Mouse (Mus musculus): Measurements from ENCODE around the gene Arglu1. TPM values are rescaled to one million over a fixed set of nuclear protein-coding genes. Genes with fewer than 3 reads are reported as not detected.

The Arglu1 gene
- total RNA-seq, 1 experiment from 2014 or later = 215 TPM

DNA sequence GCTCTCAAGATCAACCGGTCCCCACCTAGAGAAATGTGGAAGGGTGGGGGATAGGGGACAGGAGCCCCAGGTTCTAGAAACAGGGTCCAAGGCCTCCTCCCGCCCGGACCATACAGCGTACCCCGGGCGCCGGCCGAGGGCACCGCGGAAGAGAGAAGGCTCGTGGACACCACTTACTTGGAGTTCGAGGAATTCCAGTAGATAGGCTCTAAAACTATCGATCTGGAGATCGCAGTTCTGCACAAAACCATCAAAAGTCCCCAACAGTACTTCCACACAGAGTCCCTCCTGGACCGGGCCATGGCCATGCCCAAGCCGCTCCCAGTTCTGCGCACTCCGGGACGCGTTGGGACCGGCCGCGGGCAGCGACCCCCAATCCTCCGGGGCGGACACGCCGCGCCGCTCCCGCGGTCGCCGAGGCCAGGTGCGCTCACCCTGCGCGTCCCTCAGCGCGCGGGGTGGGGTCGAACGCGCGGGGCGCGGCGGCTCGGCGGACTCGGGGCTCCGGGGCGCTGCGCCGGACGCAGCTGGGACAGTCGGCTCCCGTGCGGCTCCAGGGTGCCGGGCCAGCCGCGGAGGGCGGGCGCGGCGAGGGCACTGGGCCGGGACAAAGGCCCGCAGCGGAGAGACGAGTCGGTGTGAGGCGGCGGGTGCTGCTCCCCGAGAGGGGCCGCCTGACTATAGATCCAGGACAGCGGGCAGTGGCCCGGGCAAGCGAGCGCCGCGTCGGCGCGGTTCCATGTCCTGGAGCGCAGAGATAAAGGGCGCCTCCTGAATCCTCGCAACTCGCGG is 29.8 kb downstream of the Arglu1 start:
- no peak for ATAC-seq (replicated peaks in 1 of 2; ENCODE audit: insufficient read depth in 1 of 2, low FRiP score in 2 of 2, low TSS enrichment in 1 of 2, low read depth in 1 of 2, poor library complexity in 2 of 2, severe bottlenecking in 2 of 2)

DNA sequence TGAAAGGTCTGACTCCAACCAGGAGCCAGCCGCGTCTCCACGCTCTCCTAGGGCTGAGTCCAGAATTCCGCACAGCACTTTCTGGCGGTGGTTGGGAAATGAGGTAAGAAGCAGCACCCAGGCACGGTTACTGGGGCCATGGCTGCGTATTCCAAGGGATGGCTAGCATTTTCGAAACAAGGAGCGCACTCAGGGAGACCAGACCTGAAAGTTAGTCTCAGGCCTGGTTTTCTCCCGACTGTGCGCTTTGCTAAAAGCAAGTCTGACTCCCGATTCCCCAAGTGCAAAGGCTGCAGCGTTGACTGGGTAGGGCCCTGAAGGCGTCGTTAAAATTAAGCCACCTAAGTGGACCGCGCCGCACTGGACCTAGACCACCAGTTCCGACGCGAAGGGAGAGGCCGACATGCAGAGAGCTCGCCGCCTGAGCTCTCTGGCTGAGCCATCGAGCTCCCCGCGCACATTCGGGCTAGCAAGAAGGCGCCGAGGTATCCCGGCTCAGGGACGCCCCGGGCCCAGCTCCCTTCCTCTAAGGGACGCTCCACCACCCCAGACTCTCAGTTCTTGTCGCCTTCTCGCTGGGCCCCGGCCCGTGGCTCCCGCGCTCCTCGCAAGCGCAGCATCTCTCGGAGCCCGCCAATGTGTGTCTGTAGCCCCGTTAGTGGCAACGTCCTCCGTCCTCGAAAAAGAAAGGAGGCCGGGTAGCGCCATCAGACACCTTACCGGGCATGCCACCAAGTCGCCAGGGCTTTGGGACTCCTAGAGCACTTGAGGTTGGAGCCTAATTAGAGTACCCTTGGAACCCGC is 30.6 kb downstream of the Arglu1 start:
- ATAC-seq (replicated peaks in 1 of 2; ENCODE audit: insufficient read depth in 1 of 2, low FRiP score in 2 of 2, low TSS enrichment in 1 of 2, low read depth in 1 of 2, poor library complexity in 2 of 2, severe bottlenecking in 2 of 2) = no peak

DNA sequence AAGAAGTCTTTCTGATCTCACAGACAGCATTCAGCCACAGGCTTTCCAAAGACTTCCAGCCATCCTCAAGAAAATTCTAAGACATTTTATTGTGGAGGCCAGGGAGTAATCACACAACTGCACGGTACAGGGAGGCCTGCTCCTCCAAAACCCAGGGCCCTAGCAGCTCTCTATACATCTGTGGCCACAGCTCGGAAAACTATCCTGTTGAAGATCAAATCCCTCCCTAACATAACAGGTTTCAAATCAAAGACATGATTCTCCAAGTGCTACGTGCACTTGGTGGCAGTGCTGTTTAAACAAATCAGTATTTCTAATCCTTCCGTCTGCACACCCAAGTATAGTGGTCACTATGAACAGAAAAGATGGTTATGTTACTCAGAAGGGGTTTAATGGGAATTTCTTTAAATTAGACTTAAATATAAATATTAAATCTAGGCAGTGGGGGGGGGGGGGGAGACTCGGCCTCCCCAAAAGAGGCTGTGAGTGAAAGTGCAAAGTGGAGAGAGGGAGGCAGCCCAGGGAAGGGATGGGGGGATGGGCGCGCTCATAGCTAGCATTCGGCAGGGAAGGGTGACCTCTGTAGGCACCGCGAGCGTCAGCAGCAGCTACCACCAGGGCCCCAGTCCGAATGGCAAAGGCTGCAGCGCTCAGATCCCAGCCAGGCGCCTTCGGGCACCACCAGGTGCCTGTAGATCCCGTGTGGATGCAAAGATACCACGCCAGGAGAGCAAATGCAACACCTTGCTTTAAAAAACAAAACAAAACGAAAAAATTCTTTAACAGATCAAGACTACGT is 31.7 kb downstream of the Arglu1 start:
- peak; percentile 65 to 80 for ATAC-seq (replicated peaks in 1 of 2; ENCODE audit: insufficient read depth in 1 of 2, low FRiP score in 2 of 2, low TSS enrichment in 1 of 2, low read depth in 1 of 2, poor library complexity in 2 of 2, severe bottlenecking in 2 of 2)

DNA sequence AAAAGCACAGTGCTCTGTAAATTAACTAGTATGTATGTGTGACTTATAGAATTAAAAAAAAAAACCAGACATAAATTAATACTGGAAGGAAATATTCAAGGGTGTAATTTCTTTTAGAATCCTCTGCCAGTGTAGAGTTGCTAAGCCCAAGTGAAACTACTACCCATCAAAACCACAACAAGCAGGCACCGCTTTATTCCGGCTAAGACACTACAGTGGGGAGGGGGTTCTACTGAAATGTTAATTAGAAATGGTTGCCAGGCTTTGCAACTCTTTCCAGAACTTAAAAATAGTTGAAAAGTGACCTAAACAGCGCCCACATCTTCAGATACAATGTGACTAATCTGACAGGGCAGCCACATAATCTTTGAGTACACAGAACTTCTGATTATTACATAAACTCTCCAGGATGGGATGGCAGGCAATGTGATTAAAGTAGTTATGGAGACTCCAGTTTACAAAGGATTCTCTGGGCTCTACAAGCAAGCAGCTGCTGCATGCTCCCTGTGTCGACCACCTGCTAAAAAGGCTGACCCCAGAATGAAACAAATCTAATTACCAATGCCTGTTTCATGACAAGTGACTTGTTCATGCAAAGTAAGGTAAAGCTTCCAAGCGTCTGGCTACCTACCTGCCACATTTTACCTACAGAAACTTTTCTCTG is 32.5 kb downstream of the Arglu1 start:
- ATAC-seq (replicated peaks in 1 of 2; ENCODE audit: insufficient read depth in 1 of 2, low FRiP score in 2 of 2, low TSS enrichment in 1 of 2, low read depth in 1 of 2, poor library complexity in 2 of 2, severe bottlenecking in 2 of 2) = no peak

DNA sequence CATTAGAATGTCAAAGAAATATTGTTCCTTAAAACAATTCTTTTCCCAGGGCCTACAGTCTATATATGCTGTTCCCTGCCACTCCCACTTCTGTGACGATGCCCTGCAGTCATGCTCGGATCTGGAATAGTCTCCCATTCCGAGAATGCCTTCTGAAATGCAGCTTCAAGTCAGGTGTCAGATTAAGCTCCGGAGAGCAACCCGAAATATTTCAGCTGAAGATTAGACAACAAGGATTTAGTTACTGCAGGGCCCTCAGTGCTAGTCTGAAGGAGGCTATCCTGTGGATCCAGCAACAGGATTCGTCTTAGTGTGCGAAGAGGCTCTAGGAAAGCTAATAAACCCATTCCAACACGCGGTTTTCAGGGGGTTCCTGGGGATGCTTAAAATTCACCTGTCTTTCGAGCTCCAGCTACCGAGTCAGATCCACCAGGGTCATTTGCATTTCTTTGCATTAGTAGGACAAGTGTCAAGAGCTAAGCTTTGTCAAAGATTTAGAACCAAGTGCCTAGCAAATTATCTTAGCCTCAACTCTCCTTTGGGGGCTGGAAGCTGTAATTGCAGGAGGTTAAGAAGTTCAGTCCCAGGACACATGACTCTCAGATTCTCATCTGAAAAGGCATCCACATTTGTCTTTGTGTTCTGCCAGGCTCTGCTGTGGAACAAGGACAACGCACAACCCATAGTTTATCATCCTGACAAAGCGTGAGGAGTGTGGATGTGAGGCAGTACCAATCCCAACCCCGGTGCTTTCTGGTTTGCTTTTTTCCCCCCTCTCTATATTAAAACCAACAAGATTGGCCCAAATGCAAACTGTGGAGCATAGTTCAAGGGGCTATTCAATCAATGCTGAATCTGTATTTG is 33.5 kb downstream of the Arglu1 start:
- no peak for ATAC-seq (replicated peaks in 1 of 2; ENCODE audit: insufficient read depth in 1 of 2, low FRiP score in 2 of 2, low TSS enrichment in 1 of 2, low read depth in 1 of 2, poor library complexity in 2 of 2, severe bottlenecking in 2 of 2)

DNA sequence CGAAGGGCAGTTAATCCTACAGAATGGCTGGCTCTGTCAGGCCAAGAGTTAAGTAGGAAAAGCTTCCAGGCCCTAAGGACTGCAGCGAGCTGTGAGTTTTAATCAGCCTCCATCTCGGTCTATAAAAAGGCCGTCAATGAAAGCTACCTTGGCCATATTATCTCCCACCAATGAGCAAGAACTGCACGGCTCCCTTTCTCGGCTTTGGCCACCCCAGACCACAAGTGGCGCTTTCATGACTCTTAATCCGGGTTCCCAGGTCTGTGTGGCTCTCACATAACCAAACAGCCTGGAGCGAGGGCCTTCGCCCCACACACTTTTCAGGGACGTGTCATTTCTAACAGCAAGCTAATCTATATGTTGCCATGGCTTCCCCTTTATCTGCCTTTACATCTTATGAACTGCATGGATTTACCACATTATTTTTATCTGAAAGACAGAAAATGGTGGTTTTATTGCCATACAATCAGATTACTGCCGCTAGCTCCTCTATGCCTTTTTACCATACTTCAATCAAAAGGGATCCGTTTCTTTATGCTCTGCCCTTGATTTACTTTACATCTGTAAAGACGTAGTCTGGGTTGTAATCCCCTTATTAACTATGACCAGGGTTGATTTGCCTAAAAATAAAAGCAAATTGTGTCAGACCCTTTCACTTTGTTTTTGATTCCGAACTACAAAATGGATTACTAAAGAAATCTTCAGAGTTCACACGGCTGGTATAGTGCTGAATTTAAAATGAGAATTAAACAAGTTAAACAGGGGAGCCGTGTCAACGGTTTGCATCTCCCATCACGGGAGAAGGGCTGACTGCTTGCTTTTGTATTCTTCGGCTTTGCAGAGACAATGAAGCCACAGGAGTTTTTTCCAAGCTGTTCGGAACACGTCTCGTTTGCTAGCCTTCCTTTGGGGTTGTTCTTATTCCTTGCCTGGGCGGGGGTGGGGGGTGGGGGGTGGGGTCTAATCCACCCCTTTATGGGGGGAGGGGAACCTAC is 34.7 kb downstream of the Arglu1 start:
- no peak for ATAC-seq (replicated peaks in 1 of 2; ENCODE audit: insufficient read depth in 1 of 2, low FRiP score in 2 of 2, low TSS enrichment in 1 of 2, low read depth in 1 of 2, poor library complexity in 2 of 2, severe bottlenecking in 2 of 2)

DNA sequence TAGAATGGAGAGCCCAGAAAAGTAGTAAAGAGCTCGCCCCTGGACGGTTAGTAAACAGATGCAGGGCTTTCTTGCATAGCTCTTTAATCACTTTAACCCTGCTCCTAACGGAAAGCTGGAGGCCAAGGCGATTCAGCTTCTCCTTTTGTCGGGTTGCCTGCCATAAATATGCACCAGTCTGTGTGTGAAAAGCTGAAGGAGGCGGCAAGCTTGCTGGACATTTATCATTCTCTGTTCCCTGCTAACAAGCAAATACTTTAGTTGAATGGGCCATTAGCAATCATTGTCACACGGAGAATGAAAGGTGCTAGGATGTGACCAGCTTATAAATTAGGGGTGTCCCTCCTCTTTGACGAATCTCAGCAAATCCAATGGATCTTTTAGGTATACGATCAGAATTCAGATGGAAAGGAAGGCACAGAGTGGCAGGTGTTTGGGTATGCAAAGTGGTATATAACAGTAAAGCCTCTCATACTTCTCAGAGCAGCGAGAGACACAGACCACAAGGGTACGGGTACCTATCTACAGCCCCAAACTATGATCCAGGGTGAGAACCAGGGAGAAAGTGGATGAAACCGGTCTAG is 36.3 kb downstream of the Arglu1 start:
- peak; percentile 16 to 18; a peak in 2 of 4 replicates for ATAC-seq (replicated peaks in 1 of 2; ENCODE audit: insufficient read depth in 1 of 2, low FRiP score in 2 of 2, low TSS enrichment in 1 of 2, low read depth in 1 of 2, poor library complexity in 2 of 2, severe bottlenecking in 2 of 2)

DNA sequence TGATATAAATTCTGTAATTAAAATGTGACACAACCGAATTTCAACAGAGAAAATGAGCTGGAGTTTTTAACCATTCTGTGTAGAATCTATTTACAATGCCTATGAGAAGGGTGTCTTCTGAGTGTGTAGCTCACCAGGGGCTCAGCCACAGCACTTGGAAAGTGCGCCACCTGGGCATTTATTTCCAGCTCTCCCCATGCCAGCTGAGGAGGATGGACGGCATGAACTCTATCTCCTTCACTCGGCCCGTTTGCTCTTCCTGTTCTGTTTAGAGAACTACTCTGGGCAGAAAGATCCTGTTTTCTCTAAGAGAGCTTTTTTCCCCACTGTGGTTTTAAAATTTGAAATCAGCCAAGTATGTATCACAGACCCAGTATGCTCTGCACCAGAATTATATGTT is 37.0 kb downstream of the Arglu1 start:
- ATAC-seq (replicated peaks in 1 of 2; ENCODE audit: insufficient read depth in 1 of 2, low FRiP score in 2 of 2, low TSS enrichment in 1 of 2, low read depth in 1 of 2, poor library complexity in 2 of 2, severe bottlenecking in 2 of 2) = peak; percentile 53 to 82; a peak in 3 of 4 replicates

DNA sequence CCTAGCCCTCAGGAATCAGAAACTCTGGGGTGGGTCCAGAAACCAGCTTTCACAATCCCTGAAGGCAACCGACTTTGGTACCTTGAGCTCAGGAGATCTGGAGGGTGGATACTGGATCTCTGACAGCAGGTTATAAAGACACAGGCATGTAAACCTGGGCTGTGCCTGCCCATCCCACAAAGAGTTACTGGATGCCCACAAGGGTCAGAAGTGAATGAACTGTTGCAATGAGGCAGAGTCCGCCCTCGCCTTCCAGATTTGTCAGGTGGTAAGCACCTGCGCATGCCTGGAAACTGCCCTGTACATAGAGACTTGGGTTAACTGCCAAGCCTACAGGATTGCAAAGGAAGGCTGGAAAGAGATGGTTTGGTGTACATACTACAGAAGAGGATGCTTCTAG is 37.9 kb downstream of the Arglu1 start:
- ATAC-seq (replicated peaks in 1 of 2; ENCODE audit: insufficient read depth in 1 of 2, low FRiP score in 2 of 2, low TSS enrichment in 1 of 2, low read depth in 1 of 2, poor library complexity in 2 of 2, severe bottlenecking in 2 of 2) = no peak

DNA sequence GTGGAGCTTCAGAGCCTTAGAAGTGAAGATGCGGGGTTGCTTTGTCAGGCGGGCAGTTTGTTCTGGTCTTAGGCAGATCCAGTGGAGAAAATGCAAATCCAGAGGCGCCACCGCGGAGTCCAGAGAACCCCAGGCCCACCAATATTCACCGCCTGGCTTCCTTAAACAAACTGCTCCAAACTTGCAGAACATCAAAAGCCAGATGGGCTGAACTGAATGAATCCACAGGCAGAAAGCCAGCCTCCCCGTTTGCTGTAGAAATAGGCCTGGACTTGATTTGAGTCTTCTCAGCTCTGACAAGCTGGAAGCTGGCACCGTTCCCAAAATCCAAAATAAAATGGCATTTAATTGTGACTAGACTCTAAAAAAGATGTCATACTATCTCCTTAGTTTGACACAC is 40.4 kb downstream of the Arglu1 start:
- ATAC-seq (replicated peaks in 1 of 2; ENCODE audit: insufficient read depth in 1 of 2, low FRiP score in 2 of 2, low TSS enrichment in 1 of 2, low read depth in 1 of 2, poor library complexity in 2 of 2, severe bottlenecking in 2 of 2) = no peak

DNA sequence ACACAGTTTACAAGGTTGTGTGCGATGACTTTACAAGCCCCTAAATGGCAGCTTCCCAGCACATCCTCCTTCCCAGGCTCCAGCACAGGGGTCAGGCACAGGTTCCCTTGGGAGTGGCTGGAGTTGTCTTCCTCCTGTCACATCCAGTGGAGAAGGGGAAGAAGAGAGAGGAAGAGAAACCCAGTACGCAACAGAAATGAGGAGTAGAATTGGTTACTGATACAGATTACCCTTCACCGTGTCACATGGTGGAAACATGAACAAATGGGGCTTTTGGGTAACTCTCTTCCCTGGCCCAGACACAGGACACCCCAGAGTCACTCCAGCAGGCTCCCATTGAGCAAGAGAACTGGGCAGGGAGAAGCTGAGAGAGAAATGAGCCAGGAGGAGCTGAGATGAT is 40.8 kb downstream of the Arglu1 start:
- no peak for ATAC-seq (replicated peaks in 1 of 2; ENCODE audit: insufficient read depth in 1 of 2, low FRiP score in 2 of 2, low TSS enrichment in 1 of 2, low read depth in 1 of 2, poor library complexity in 2 of 2, severe bottlenecking in 2 of 2)

DNA sequence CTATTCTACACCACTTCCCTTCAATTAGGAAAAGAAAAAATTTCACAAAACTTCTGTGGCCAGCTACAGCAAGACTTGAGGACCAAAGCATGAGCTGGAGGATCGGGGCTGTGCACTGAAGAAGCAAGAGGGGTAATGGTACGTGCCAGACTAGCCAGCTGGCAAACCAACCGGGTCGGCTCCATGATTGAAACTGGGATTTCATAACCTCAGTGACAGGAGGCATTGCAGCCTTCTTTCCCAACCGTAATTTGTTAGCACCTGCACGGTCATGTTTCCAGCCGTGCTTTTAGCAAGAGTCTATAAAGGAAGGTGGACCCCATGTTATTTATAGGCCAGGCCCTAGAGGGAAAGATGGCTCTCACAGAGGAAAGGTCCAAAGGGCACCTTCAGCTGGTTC is 41.6 kb downstream of the Arglu1 start:
- no peak for ATAC-seq (replicated peaks in 1 of 2; ENCODE audit: insufficient read depth in 1 of 2, low FRiP score in 2 of 2, low TSS enrichment in 1 of 2, low read depth in 1 of 2, poor library complexity in 2 of 2, severe bottlenecking in 2 of 2)

DNA sequence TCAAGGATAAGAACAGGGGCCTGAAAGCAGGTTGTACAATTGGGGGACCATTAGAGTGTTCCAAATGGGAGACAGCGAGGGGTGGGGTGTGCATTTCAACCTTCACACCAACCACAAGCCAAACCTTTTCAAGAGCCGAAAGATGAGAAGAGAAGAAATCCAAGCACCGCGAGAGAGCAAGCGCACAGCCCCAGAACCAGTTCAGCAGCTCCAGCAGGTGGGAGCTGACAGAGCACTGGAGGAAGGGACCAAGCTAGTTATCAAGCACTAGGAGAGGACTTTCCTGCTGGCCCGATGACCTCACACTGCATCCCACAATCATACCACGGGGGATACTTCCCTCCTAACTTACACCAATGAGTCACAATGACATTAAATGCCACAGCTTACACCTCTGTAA is 42.5 kb downstream of the Arglu1 start:
- ATAC-seq (replicated peaks in 1 of 2; ENCODE audit: insufficient read depth in 1 of 2, low FRiP score in 2 of 2, low TSS enrichment in 1 of 2, low read depth in 1 of 2, poor library complexity in 2 of 2, severe bottlenecking in 2 of 2) = no peak

DNA sequence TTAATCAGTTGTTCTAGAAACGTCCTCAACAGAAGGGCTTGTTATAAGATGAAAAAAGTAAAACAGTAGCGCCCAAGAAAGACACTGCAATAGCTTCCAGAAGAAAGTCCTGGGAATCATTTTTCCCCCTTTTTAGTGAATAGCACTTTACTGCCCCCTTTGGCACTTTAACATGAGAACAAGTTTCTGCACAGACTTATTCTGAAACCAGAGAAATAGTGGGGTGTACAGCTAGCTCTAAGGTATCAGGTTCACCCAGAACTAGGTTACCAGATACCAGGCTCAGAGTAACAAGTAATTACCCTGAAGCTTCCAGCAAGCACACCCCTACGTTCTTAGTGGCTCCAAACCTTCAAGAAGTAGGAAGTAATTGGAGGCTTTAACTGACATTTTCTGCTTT is 43.0 kb downstream of the Arglu1 start:
- ATAC-seq (replicated peaks in 1 of 2; ENCODE audit: insufficient read depth in 1 of 2, low FRiP score in 2 of 2, low TSS enrichment in 1 of 2, low read depth in 1 of 2, poor library complexity in 2 of 2, severe bottlenecking in 2 of 2) = no peak

DNA sequence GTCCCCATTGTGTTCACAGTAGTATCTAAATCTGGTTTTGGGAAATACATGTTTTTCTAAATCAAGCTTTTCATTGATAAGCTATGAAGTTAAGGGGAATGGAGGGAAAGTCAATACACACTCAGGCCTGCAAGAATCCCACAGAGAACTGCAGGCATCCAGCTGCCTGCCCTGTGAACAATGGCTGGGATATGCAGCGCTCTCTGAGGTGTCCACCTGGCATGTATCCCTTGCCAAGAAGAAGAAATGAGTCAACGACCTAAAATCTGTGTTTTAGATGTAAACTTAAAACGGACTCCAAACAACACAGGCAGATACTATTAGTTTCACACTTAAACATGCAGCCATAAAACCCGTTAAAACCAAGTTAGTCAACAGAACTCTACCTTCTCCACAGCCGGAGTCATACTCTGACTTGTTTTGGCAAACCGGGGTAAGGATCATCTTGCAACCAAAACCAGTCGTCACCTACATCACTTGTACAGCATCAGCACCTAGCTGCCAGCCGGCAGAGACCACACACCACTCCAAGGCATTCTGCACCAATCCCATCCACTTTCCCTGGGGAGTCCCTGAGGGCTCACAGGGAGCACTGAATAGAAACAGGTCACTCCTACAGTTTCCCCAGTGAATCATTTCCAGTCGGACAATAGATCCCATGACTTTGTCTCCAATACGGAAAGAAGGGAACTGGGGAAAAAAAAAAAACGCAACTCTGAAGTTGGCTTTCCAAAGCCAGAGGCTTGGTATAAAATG is 46.0 kb downstream of the Arglu1 start:
- no peak for ATAC-seq (replicated peaks in 1 of 2; ENCODE audit: insufficient read depth in 1 of 2, low FRiP score in 2 of 2, low TSS enrichment in 1 of 2, low read depth in 1 of 2, poor library complexity in 2 of 2, severe bottlenecking in 2 of 2)

All from hematopoietic stem cell, adult 5-6 weeks (primary cell).